Mouse (Mus musculus): ENCODE data around the gene Mchr1. TPM values are rescaled to one million over a fixed set of nuclear protein-coding genes. Genes with fewer than 3 reads are reported as not detected.
A peak's percentile ranks its signal among the peaks of the same experiment; 100 is the strongest.

Gene Mchr1
- polyA plus RNA-seq, 1 experiment from 2014 or later: 1.4 TPM

GRCm38 (mm10) chr15:81252626-81253174 lies 17.4 kb downstream of the Mchr1 start:
- Histone ChIP-seq H3K27me3 (replicated peaks; ENCODE audit: control insufficient read depth, insufficient read depth, low read length) (no peaks in the 10 kb centered on the region), H3K27ac (ENCODE audit: low read depth, low read length) (no peak overlapping the region), H3K4me1 (ENCODE audit: control insufficient read depth, insufficient read depth, low read length) (peaks cover 4% of the 10 kb centered on the region; the same call in 1 of the 2 replicates), H3K4me3 (ENCODE audit: low read depth, low read length) (no peak overlapping the region), H3K36me3 (ENCODE audit: control insufficient read depth, insufficient read depth, low read length) (no peaks in the 10 kb centered on the region), H3K9ac (ENCODE audit: low read length) (no peak overlapping the region), H3K9me3 (replicated peaks; ENCODE audit: control insufficient read depth, low read length) (peaks cover 2% of the 10 kb centered on the region; the same call in 1 of the 2 replicates), H3K4me2 (ENCODE audit: low read length) (no peak overlapping the region)
- 55% methylated on average over 4 of the region's 4 CpGs for WGBS
- ATAC-seq (no peak), DNase-seq (ENCODE audit: low spot score) (no peak)

- WGBS: 53% methylated on average over 2 of the region's 2 CpGs
- Histone ChIP-seq H3K4me3 (ENCODE audit: low read depth, low read length) (no peak overlapping the region), H3K27me3 (replicated peaks; ENCODE audit: control insufficient read depth, insufficient read depth, low read length) (no peaks in the 10 kb centered on the region), H3K9me3 (replicated peaks; ENCODE audit: control insufficient read depth, low read length) (peaks cover 2% of the 10 kb centered on the region; the same call in 1 of the 2 replicates), H3K27ac (ENCODE audit: low read depth, low read length) (no peak overlapping the region), H3K4me1 (ENCODE audit: control insufficient read depth, insufficient read depth, low read length) (peaks cover 4% of the 10 kb centered on the region), H3K9ac (ENCODE audit: low read length) (no peak overlapping the region), H3K4me2 (ENCODE audit: low read length) (no peak overlapping the region), H3K36me3 (ENCODE audit: control insufficient read depth, insufficient read depth, low read length) (no peaks in the 10 kb centered on the region)
- ATAC-seq (no peak), DNase-seq (ENCODE audit: low spot score) (no peak)
Observed at GRCm38 (mm10) chr15:81253585-81253984, 18.3 kb downstream of the Mchr1 start.

- 0 out of 2 replicates have a peak overlapping the region, but pooled peaks have one; percentile 1 for H3K27ac ChIP-seq (ENCODE audit: low read depth, low read length)
- no peak for DNase-seq (ENCODE audit: low spot score)
- no peaks in the 10 kb centered on the region for H3K36me3 ChIP-seq (ENCODE audit: control insufficient read depth, insufficient read depth, low read length)
Observed at GRCm38 (mm10) chr15:81254113-81254640, 18.9 kb downstream of the Mchr1 start.

GRCm38 (mm10) chr15:81255063-81255462 lies 19.8 kb downstream of the Mchr1 start:
- Histone ChIP-seq H3K4me2 (ENCODE audit: low read length) (no peak overlapping the region), H3K4me3 (ENCODE audit: low read depth, low read length) (no peak overlapping the region), H3K9me3 (replicated peaks; ENCODE audit: control insufficient read depth, low read length) (peaks cover 2% of the 10 kb centered on the region; the same call in 1 of the 2 replicates), H3K27me3 (replicated peaks; ENCODE audit: control insufficient read depth, insufficient read depth, low read length) (no peaks in the 10 kb centered on the region), H3K27ac (ENCODE audit: low read depth, low read length) (no peak overlapping the region), H3K9ac (ENCODE audit: low read length) (no peak overlapping the region), H3K36me3 (ENCODE audit: control insufficient read depth, insufficient read depth, low read length) (no peaks in the 10 kb centered on the region), H3K4me1 (ENCODE audit: control insufficient read depth, insufficient read depth, low read length) (peaks cover 4% of the 10 kb centered on the region)
- WGBS: 21% methylated on average over 6 of the region's 6 CpGs
- ATAC-seq (peak; percentile 50; the same call in 1 of the 2 replicates), DNase-seq (ENCODE audit: low spot score) (peak; percentile 71)

More at GRCm38 (mm10) chr15:81254113-81254640, 18.9 kb downstream of the Mchr1 start:
- Histone ChIP-seq H3K4me1 (ENCODE audit: control insufficient read depth, insufficient read depth, low read length) (peaks cover 4% of the 10 kb centered on the region), H3K4me2 (ENCODE audit: low read length) (no peak overlapping the region), H3K9ac (ENCODE audit: low read length) (no peak overlapping the region), H3K4me3 (ENCODE audit: low read depth, low read length) (no peak overlapping the region), H3K27me3 (replicated peaks; ENCODE audit: control insufficient read depth, insufficient read depth, low read length) (no peaks in the 10 kb centered on the region), H3K9me3 (replicated peaks; ENCODE audit: control insufficient read depth, low read length) (peaks cover 2% of the 10 kb centered on the region; the same call in 1 of the 2 replicates)
- 59% methylated on average over 8 of the region's 8 CpGs for WGBS
- no peak for ATAC-seq

GRCm38 (mm10) chr15:81258296-81258695 lies 23.0 kb downstream of the Mchr1 start:
- 27% methylated on average over 9 of the region's 9 CpGs for WGBS
- no peak overlapping the region for H3K4me2 ChIP-seq (ENCODE audit: low read length)
- peaks cover 4% of the 10 kb centered on the region for H3K4me1 ChIP-seq (ENCODE audit: control insufficient read depth, insufficient read depth, low read length)
- H3K4me3 ChIP-seq (ENCODE audit: low read depth, low read length): no peak overlapping the region
- no peak for ATAC-seq
- H3K27me3 ChIP-seq (replicated peaks; ENCODE audit: control insufficient read depth, insufficient read depth, low read length): no peaks in the 10 kb centered on the region
- no peaks in the 10 kb centered on the region for H3K9me3 ChIP-seq (replicated peaks; ENCODE audit: control insufficient read depth, low read length)
- no peak overlapping the region for H3K9ac ChIP-seq (ENCODE audit: low read length)
- no peak overlapping the region; the same call in 1 of the 2 replicates for H3K27ac ChIP-seq (ENCODE audit: low read depth, low read length)
- DNase-seq (ENCODE audit: low spot score): peak; percentile 40
- no peaks in the 10 kb centered on the region for H3K36me3 ChIP-seq (ENCODE audit: control insufficient read depth, insufficient read depth, low read length)

GRCm38 (mm10) chr15:81259304-81259703 lies 24.0 kb downstream of the Mchr1 start:
- no peak for DNase-seq (ENCODE audit: low spot score)
- 94% methylated on average over 5 of the region's 5 CpGs for WGBS

GRCm38 (mm10) chr15:81260208-81260607 lies 24.9 kb downstream of the Mchr1 start:
- 93% methylated on average over 9 of the region's 9 CpGs for WGBS
- no peak for DNase-seq (ENCODE audit: low spot score)
- H3K4me2 ChIP-seq (ENCODE audit: low read length): no peak overlapping the region

More at GRCm38 (mm10) chr15:81259304-81259703, 24.0 kb downstream of the Mchr1 start:
- Histone ChIP-seq H3K27ac (ENCODE audit: low read depth, low read length) (no peak overlapping the region), H3K4me2 (ENCODE audit: low read length) (no peak overlapping the region), H3K36me3 (ENCODE audit: control insufficient read depth, insufficient read depth, low read length) (no peaks in the 10 kb centered on the region), H3K9ac (ENCODE audit: low read length) (no peak overlapping the region), H3K9me3 (replicated peaks; ENCODE audit: control insufficient read depth, low read length) (no peaks in the 10 kb centered on the region), H3K27me3 (replicated peaks; ENCODE audit: control insufficient read depth, insufficient read depth, low read length) (no peaks in the 10 kb centered on the region), H3K4me1 (ENCODE audit: control insufficient read depth, insufficient read depth, low read length) (peaks cover 4% of the 10 kb centered on the region), H3K4me3 (ENCODE audit: low read depth, low read length) (no peak overlapping the region)
- ATAC-seq: no peak

GRCm38 (mm10) chr15:81264392-81265095 lies 29.2 kb downstream of the Mchr1 start:
- Histone ChIP-seq H3K4me1 (ENCODE audit: control insufficient read depth, insufficient read depth, low read length) (no peaks in the 10 kb centered on the region), H3K4me2 (ENCODE audit: low read length) (no peak overlapping the region), H3K36me3 (ENCODE audit: control insufficient read depth, insufficient read depth, low read length) (no peaks in the 10 kb centered on the region), H3K9ac (ENCODE audit: low read length) (no peak overlapping the region), H3K4me3 (ENCODE audit: low read depth, low read length) (no peak overlapping the region), H3K27me3 (replicated peaks; ENCODE audit: control insufficient read depth, insufficient read depth, low read length) (no peaks in the 10 kb centered on the region), H3K9me3 (replicated peaks; ENCODE audit: control insufficient read depth, low read length) (no peaks in the 10 kb centered on the region), H3K27ac (ENCODE audit: low read depth, low read length) (no peak overlapping the region)
- no peak for ATAC-seq
- WGBS: 41% methylated on average over 16 of the region's 16 CpGs
- DNase-seq (ENCODE audit: low spot score): peak; percentile 19

More at GRCm38 (mm10) chr15:81260208-81260607, 24.9 kb downstream of the Mchr1 start:
- Histone ChIP-seq H3K9ac (ENCODE audit: low read length) (no peak overlapping the region), H3K4me1 (ENCODE audit: control insufficient read depth, insufficient read depth, low read length) (peaks cover under 1% of the 10 kb centered on the region), H3K36me3 (ENCODE audit: control insufficient read depth, insufficient read depth, low read length) (no peaks in the 10 kb centered on the region), H3K4me3 (ENCODE audit: low read depth, low read length) (no peak overlapping the region), H3K27ac (ENCODE audit: low read depth, low read length) (no peak overlapping the region), H3K27me3 (replicated peaks; ENCODE audit: control insufficient read depth, insufficient read depth, low read length) (no peaks in the 10 kb centered on the region), H3K9me3 (replicated peaks; ENCODE audit: control insufficient read depth, low read length) (no peaks in the 10 kb centered on the region)
- ATAC-seq: no peak

GRCm38 (mm10) chr15:81267416-81267815 lies 32.1 kb downstream of the Mchr1 start:
- Histone ChIP-seq H3K4me3 (ENCODE audit: low read depth, low read length) (no peak overlapping the region), H3K27ac (ENCODE audit: low read depth, low read length) (no peak overlapping the region), H3K9me3 (replicated peaks; ENCODE audit: control insufficient read depth, low read length) (no peaks in the 10 kb centered on the region), H3K27me3 (replicated peaks; ENCODE audit: control insufficient read depth, insufficient read depth, low read length) (no peaks in the 10 kb centered on the region), H3K36me3 (ENCODE audit: control insufficient read depth, insufficient read depth, low read length) (no peaks in the 10 kb centered on the region), H3K4me1 (ENCODE audit: control insufficient read depth, insufficient read depth, low read length) (no peaks in the 10 kb centered on the region), H3K9ac (ENCODE audit: low read length) (no peak overlapping the region), H3K4me2 (ENCODE audit: low read length) (no peak overlapping the region)
- ATAC-seq (no peak), DNase-seq (ENCODE audit: low spot score) (no peak)
- WGBS: 87% methylated on average over 2 of the region's 2 CpGs
